Mouse (Mus musculus) hindbrain, embryonic 13.5 days (tissue): ENCODE data around the gene Nmt1. TPM values are rescaled to one million over a fixed set of nuclear protein-coding genes. Genes with fewer than 3 reads are reported as not detected.

ENCODE experiments used
- ATAC-seq: fragments of 200-750 bp; cut with Nextera tagmentation; 2 replicates; pipeline ENCODE4 v1.8.0; 2017; ENCODE audit warnings: moderate TSS enrichment; ENCODE audit not compliant: low FRiP score
- H3K27ac ChIP-seq: fragments of 300-500 bp; sonication (generic); 2 replicates; pipeline ENCODE4 v1.5.1; 2015; ENCODE audit warnings: inconsistent platforms, mild to moderate bottlenecking, moderate library complexity
- H3K27me3 ChIP-seq: fragments of 300-500 bp; sonication (generic); 2 replicates; pipeline ENCODE4 v1.6.1; 2015; ENCODE audit warnings: mild to moderate bottlenecking, inconsistent platforms
- H3K36me3 ChIP-seq: fragments of 300-500 bp; sonication (generic); 2 replicates; pipeline ENCODE4 v1.6.1; 2015; ENCODE audit warnings: mild to moderate bottlenecking, inconsistent platforms
- H3K4me1 ChIP-seq: fragments of 300-500 bp; sonication (generic); replicated peaks from 2 replicates; pipeline ENCODE4 v1.6.1; 2015; ENCODE audit warnings: inconsistent platforms
- H3K4me2 ChIP-seq: fragments of 300-500 bp; sonication (generic); 2 replicates; pipeline ENCODE4 v1.6.1; 2015; ENCODE audit warnings: inconsistent platforms, mild to moderate bottlenecking, moderate library complexity
- H3K4me3 ChIP-seq: fragments of 300-500 bp; sonication (generic); 2 replicates; pipeline ENCODE4 v1.5.1; 2015; ENCODE audit warnings: mild to moderate bottlenecking, inconsistent platforms
- H3K9ac ChIP-seq: fragments of 300-500 bp; sonication (generic); 2 replicates; pipeline ENCODE4 v1.6.1; 2015; ENCODE audit warnings: mild to moderate bottlenecking, inconsistent platforms
- H3K9me3 ChIP-seq: fragments of 300-500 bp; sonication (generic); 2 replicates; pipeline ENCODE4 v1.6.1; 2016; ENCODE audit warnings: inconsistent platforms
- WGBS: fragments of 180-500 bp; shearing (Covaris S2); methylation state at CpG from one replicate; pipeline ENCODE4 v1.1.7; 2015; 5-methylcytosine and 5-hydroxymethylcytosine counted together
- polyA plus RNA-seq: library from polyadenylated mRNA; unstranded; fragments of >200 nt; fragmentation: Nextera tagmentation; extraction: Ambion mirVana; gene quantifications from 2 replicates; pipeline ENCODE4 v1.2.1, GENCODE M21; 2015

Nmt1 gene
- polyA plus RNA-seq, 1 experiment from 2014 or later, result 37.8 TPM

DNA sequence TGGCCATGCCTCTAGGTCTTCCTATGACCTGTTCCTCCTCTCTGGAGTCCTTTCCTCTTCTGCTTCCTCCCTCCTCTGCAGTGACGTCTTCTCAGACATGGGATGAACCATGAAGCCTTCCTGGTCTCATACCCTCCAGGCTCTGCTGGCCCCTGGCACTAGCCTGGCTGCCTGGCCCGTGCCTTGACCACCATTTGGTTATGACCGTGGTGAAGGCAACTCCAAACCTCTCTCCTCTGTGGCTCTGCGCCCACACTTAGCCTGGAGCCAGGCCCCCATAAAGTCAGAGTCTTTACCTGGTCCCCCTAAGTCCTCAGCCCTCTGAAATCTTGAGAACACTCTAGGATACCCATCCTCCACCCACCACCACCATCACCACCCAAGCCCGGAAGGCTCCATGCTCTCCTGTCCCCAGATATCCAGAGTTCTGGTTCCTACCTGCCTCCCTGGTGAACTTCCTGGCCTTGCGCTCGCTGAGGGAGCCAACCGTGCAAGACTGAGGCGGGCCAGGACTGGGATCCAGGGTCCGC, 46.2 kb downstream of the Nmt1 start:
- no peak overlapping the region for H3K4me2 ChIP-seq
- no peak overlapping the region for H3K9ac ChIP-seq
- no peaks in the 10 kb centered on the region for H3K9me3 ChIP-seq
- H3K4me1 ChIP-seq, result peaks cover 7% of the 10 kb centered on the region; the same call in 1 of the 2 replicates
- H3K27me3 ChIP-seq, result peaks cover 12% of the 10 kb centered on the region
- no peak for ATAC-seq
- no peak overlapping the region for H3K4me3 ChIP-seq
- 62% methylated on average over 10 of the region's 10 CpGs for WGBS
- H3K36me3 ChIP-seq, result peaks cover 18% of the 10 kb centered on the region
- H3K27ac ChIP-seq, result no peak overlapping the region

GRCm38 (mm10) chr11:103074796-103075323, 46.9 kb downstream of the Nmt1 start:
- Histone ChIP-seq H3K4me2 (no peak overlapping the region), H3K4me1 (peaks cover 8% of the 10 kb centered on the region; the same call in 1 of the 2 replicates), H3K9ac (no peak overlapping the region), H3K27me3 (peaks cover 18% of the 10 kb centered on the region), H3K9me3 (no peaks in the 10 kb centered on the region), H3K4me3 (no peak overlapping the region), H3K27ac (no peak overlapping the region), H3K36me3 (peaks cover 11% of the 10 kb centered on the region)
- no peak for ATAC-seq
- WGBS, result 29% methylated on average over 10 of the region's 10 CpGs

GRCm38 (mm10) chr11:103076010-103076409, 48.0 kb downstream of the Nmt1 start:
- H3K27me3 ChIP-seq, result peaks cover 30% of the 10 kb centered on the region
- no peak for ATAC-seq
- peaks cover 19% of the 10 kb centered on the region for H3K4me1 ChIP-seq
- no peak overlapping the region for H3K27ac ChIP-seq
- H3K9ac ChIP-seq, result no peak overlapping the region
- no peak overlapping the region for H3K4me2 ChIP-seq
- H3K4me3 ChIP-seq, result no peak overlapping the region
- no peaks in the 10 kb centered on the region for H3K9me3 ChIP-seq
- 88% methylated on average over 7 of the region's 7 CpGs for WGBS
- peaks cover under 1% of the 10 kb centered on the region; the same call in 1 of the 2 replicates for H3K36me3 ChIP-seq

GRCm38 (mm10) chr11:103076581-103076980, 48.6 kb downstream of the Nmt1 start:
- Histone ChIP-seq H3K4me2 (no peak overlapping the region), H3K9ac (no peak overlapping the region), H3K27me3 (peaks cover 36% of the 10 kb centered on the region), H3K4me3 (no peak overlapping the region), H3K27ac (no peak overlapping the region), H3K36me3 (no peaks in the 10 kb centered on the region), H3K9me3 (no peaks in the 10 kb centered on the region), H3K4me1 (peaks cover 22% of the 10 kb centered on the region)
- WGBS, result 84% methylated on average over 8 of the region's 8 CpGs
- ATAC-seq, result no peak

- no peaks in the 10 kb centered on the region for H3K36me3 ChIP-seq
- H3K27ac ChIP-seq, result no peak overlapping the region
- H3K4me2 ChIP-seq, result no peak overlapping the region
- H3K27me3 ChIP-seq, result peaks cover 51% of the 10 kb centered on the region
- WGBS, result 88% methylated on average over 11 of the region's 11 CpGs
- no peak overlapping the region for H3K4me3 ChIP-seq
- H3K4me1 ChIP-seq, result peaks cover 22% of the 10 kb centered on the region
- H3K9ac ChIP-seq, result no peak overlapping the region
- H3K9me3 ChIP-seq, result no peaks in the 10 kb centered on the region
- ATAC-seq, result no peak
Measured at GRCm38 (mm10) chr11:103078131-103078530, 50.1 kb downstream of the Nmt1 start.

- peaks cover 14% of the 10 kb centered on the region for H3K4me1 ChIP-seq
- peak; percentile 49; the same call in 1 of the 2 replicates for ATAC-seq
- H3K27me3 ChIP-seq, result peaks cover 54% of the 10 kb centered on the region
- H3K27ac ChIP-seq, result no peak overlapping the region
- no peaks in the 10 kb centered on the region for H3K36me3 ChIP-seq
- 1% methylated on average over 43 of the region's 43 CpGs for WGBS
- peak overlapping the region; percentile 33 for H3K4me3 ChIP-seq
- peak overlapping the region; percentile 67 for H3K9ac ChIP-seq
- H3K4me2 ChIP-seq, result peak overlapping the region; percentile 62
- H3K9me3 ChIP-seq, result no peaks in the 10 kb centered on the region
Measured at GRCm38 (mm10) chr11:103080323-103081091, 52.5 kb downstream of the Nmt1 start.

GRCm38 (mm10) chr11:103081631-103082030, 53.6 kb downstream of the Nmt1 start:
- Histone ChIP-seq H3K9ac (no peak overlapping the region), H3K4me3 (no peak overlapping the region), H3K27ac (no peak overlapping the region), H3K4me2 (no peak overlapping the region), H3K4me1 (peaks cover 14% of the 10 kb centered on the region), H3K36me3 (no peaks in the 10 kb centered on the region), H3K9me3 (no peaks in the 10 kb centered on the region), H3K27me3 (peaks cover 54% of the 10 kb centered on the region)
- ATAC-seq, result no peak
- 51% methylated on average over 6 of the region's 6 CpGs for WGBS

- Histone ChIP-seq H3K27me3 (peaks cover 25% of the 10 kb centered on the region), H3K27ac (no peak overlapping the region), H3K4me3 (no peak overlapping the region), H3K4me1 (no peaks in the 10 kb centered on the region), H3K9ac (no peak overlapping the region), H3K36me3 (no peaks in the 10 kb centered on the region), H3K9me3 (no peaks in the 10 kb centered on the region), H3K4me2 (no peak overlapping the region)
- WGBS, result 97% methylated on average over 7 of the region's 7 CpGs
- no peak for ATAC-seq
Measured at GRCm38 (mm10) chr11:103093306-103093705, 65.3 kb downstream of the Nmt1 start.

- no peak overlapping the region for H3K9ac ChIP-seq
- H3K4me2 ChIP-seq, result no peak overlapping the region
- 72% methylated on average over 20 of the region's 20 CpGs for WGBS
- peaks cover 33% of the 10 kb centered on the region for H3K27me3 ChIP-seq
- ATAC-seq, result no peak
- H3K36me3 ChIP-seq, result no peaks in the 10 kb centered on the region
- no peaks in the 10 kb centered on the region for H3K9me3 ChIP-seq
- no peak overlapping the region for H3K27ac ChIP-seq
- 0 out of 2 replicates have a peak, but pooled peaks cover 3% of the 10 kb centered on the region for H3K4me1 ChIP-seq
- H3K4me3 ChIP-seq, result no peak overlapping the region
Measured at GRCm38 (mm10) chr11:103093862-103094833, 66.2 kb downstream of the Nmt1 start.

DNA sequence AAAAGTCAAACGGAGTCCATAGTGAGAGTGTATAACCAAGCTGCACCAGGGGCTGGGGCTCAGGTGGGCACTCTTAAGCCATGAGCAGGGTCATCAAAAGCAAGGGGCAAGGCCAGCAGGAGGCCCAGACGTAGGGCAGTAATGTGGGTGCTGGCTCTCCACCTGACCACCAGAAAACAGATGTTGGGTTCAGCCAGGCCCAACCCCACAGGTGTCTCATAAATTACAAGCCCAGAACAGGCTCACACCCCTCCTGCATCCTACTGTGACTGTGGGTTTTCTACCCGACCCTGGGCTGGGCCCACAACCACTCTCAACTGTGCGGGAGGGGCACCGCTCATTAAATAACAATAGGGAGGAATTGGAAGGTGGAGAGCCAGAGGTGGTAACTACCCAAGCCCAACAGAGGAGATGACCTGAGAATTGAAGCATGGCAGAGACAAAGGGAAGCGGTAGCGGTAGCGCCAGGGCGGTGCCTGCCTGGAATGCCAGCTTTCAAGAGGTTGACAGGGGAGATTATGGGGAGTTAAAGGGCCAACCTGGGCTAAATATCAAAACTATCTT, 67.2 kb downstream of the Nmt1 start:
- Histone ChIP-seq H3K9ac (no peak overlapping the region), H3K27ac (no peak overlapping the region), H3K4me1 (0 out of 2 replicates have a peak, but pooled peaks cover 3% of the 10 kb centered on the region), H3K27me3 (peaks cover 44% of the 10 kb centered on the region), H3K36me3 (no peaks in the 10 kb centered on the region), H3K9me3 (no peaks in the 10 kb centered on the region), H3K4me2 (no peak overlapping the region), H3K4me3 (no peak overlapping the region)
- 60% methylated on average over 9 of the region's 9 CpGs for WGBS
- ATAC-seq, result no peak

DNA sequence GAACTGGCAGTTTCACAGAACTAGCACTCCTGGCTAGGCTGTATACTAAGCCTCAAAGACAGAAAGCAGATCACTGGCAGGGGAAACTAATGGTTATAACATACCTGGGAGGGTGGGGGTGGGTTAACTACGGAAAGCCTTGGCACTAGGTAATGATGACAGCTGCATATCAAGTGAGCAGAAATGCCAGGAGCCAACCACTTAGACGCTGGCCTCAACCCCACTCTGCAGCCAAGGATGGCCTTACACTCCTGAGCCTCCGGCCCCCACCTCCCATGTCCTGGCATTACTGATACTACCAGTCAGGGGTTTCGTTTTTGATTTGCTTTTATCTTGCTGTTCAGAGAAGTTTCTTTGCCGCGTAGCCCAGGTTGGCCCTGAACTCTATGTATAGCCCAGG, 67.8 kb downstream of the Nmt1 start:
- H3K4me3 ChIP-seq, result no peak overlapping the region
- peaks cover 50% of the 10 kb centered on the region for H3K27me3 ChIP-seq
- no peaks in the 10 kb centered on the region for H3K9me3 ChIP-seq
- H3K9ac ChIP-seq, result no peak overlapping the region
- no peak overlapping the region for H3K4me2 ChIP-seq
- peaks cover 4% of the 10 kb centered on the region; the same call in 1 of the 2 replicates for H3K4me1 ChIP-seq
- no peak for ATAC-seq
- no peak overlapping the region for H3K27ac ChIP-seq
- 88% methylated on average over 6 of the region's 6 CpGs for WGBS
- H3K36me3 ChIP-seq, result no peaks in the 10 kb centered on the region
